Mouse (Mus musculus) ES-E14 (cell line): ENCODE measurements around the gene Zc3h15. TPM values are rescaled to one million over a fixed set of nuclear protein-coding genes. Genes with fewer than 3 reads are reported as not detected.

Experiments
- DNase-seq: peaks from one replicate; pipeline ENCODE4 v3.0.0-alpha.2; 2013; ENCODE audit warnings: low read depth, low spot score
- H3K27ac ChIP-seq: 2 replicates; pipeline ENCODE4 v1.5.1; 2012; ENCODE audit warnings: low read depth, mild to moderate bottlenecking, low read length, moderate library complexity, mixed read lengths; ENCODE audit not compliant: poor library complexity, insufficient read depth, severe bottlenecking
- H3K36me3 ChIP-seq: 2 replicates; pipeline ENCODE4 v1.6.1; 2012; ENCODE audit warnings: mild to moderate bottlenecking, low read length, moderate library complexity, mixed read lengths; ENCODE audit not compliant: control insufficient read depth, poor library complexity, insufficient read depth, severe bottlenecking
- H3K4me1 ChIP-seq, 2 experiments: fragments of 150-350 bp in 1 of 2; sonication (generic) in 1 of 2; 2 replicates each; pipeline ENCODE4 v1.6.1; 2012; ENCODE audit warnings: low read length in 2 of 2, mild to moderate bottlenecking in 1 of 2, mixed read lengths in 1 of 2; ENCODE audit not compliant: control insufficient read depth in 2 of 2, insufficient read depth in 2 of 2, poor library complexity in 1 of 2
- H3K4me3 ChIP-seq, 2 experiments: fragments of 150-350 bp in 1 of 2; sonication (generic) in 1 of 2; 2 replicates each; pipeline ENCODE4 v1.5.1; 2012; ENCODE audit warnings: low read length in 2 of 2, low read depth in 1 of 2, mild to moderate bottlenecking in 1 of 2, mixed read lengths in 1 of 2; ENCODE audit not compliant: insufficient read depth in 1 of 2, poor library complexity in 1 of 2, severe bottlenecking in 1 of 2
- H3K9ac ChIP-seq: 2 replicates; pipeline ENCODE4 v1.6.1; 2012; ENCODE audit warnings: low read depth, mild to moderate bottlenecking, low read length, mixed read lengths; ENCODE audit not compliant: poor library complexity, insufficient read depth, severe bottlenecking
- H3K9me3 ChIP-seq: fragments of 150-350 bp; sonication (generic); 2 replicates; pipeline ENCODE4 v1.6.1; 2012; ENCODE audit warnings: low read depth, mild to moderate bottlenecking, low read length; ENCODE audit not compliant: control insufficient read depth, insufficient read depth
- CHD2 ChIP-seq: IDR thresholded peaks from 2 replicates; pipeline ENCODE4 v1.6.1; 2014; ENCODE audit warnings: mild to moderate bottlenecking, low read depth, low read length, inconsistent platforms
- HCFC1 ChIP-seq: IDR thresholded peaks from 2 replicates; pipeline ENCODE4 v1.6.1; 2012; ENCODE audit warnings: low read length, inconsistent platforms, borderline replicate concordance; ENCODE audit not compliant: insufficient read depth
- MAFK ChIP-seq: IDR thresholded peaks from 2 replicates; pipeline ENCODE4 v1.6.1; 2014; ENCODE audit warnings: mild to moderate bottlenecking, low read depth, low read length, inconsistent platforms; ENCODE audit not compliant: insufficient read depth
- ZC3H11A ChIP-seq: IDR thresholded peaks from 2 replicates; pipeline ENCODE4 v1.6.1; 2012; ENCODE audit warnings: low read depth, mild to moderate bottlenecking, inconsistent platforms, low read length, borderline replicate concordance
- ZNF384 ChIP-seq: IDR thresholded peaks from 2 replicates; pipeline ENCODE4 v1.6.1; 2012; ENCODE audit warnings: low read depth, low read length, inconsistent platforms
- in situ Hi-C, 2 experiments: fragments of 600-800 bp; cut with MboI; formaldehyde crosslinking; loops; one replicate each; pipeline ENCODE4 v1.15.1; 2025; ENCODE audit warnings: low sequenced_read_pairs in 2 of 2, inconsistent platforms in 1 of 2; ENCODE audit not compliant: unreplicated experiment in 2 of 2
- total RNA-seq: library from RNA; depleted of rRNA; stranded (reverse); fragments of 300-350 nt; gene quantifications from 2 replicates; pipeline ENCODE4 v1.2.3, GENCODE M21; 2012

Zc3h15 gene
- total RNA-seq, 1 experiment, result 150 TPM

DNA sequence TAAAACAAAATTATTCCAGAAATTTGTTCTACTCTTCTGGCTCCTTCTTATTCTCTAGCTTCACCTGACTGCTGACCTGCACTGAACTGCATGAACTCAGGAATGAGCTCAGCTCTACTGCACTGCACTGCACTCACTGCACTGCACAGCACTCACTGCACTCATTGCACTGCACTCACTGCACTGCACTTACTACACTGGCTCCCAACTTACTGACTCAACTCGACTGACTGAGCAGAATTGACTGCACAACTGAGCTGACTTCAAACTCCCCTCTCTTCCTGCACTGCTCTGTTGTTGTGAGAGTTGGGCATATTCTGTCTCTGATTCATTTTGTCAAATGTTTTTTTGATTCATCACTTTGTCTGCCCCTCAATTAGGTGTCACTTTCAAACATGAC lies 55.1 kb downstream of the Zc3h15 start:
- in situ Hi-C loops, result no loop called here

DNA sequence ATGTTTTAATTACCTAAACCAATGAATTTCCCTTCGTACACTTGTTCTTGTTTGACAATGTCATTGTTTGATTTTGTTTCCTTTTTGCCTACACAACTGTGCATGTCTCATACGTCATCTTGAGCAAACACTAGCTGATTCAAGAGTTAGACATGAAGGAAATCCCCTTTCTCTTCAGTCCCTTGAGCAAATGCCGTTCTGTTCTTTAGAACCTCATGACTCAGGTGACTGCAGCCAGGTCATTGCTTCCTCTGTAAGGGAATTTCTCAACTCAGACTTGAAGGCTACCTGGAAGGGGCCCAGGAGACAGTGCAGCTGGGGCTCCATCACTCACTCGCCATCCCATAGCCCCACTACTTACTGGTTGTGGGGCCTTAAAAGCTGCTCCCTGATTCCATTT lies 56.4 kb downstream of the Zc3h15 start:
- no peaks in the 10 kb centered on the region for H3K36me3 ChIP-seq
- H3K9me3 ChIP-seq, result no peaks in the 10 kb centered on the region
- no peaks in the 10 kb centered on the region for H3K4me1 ChIP-seq
- DNase-seq, result no peak
- H3K4me3 ChIP-seq, result no peak overlapping the region
- H3K27ac ChIP-seq, result no peak overlapping the region
- H3K9ac ChIP-seq, result no peak overlapping the region
- in situ Hi-C loops, result no loop called here
- no peak for TF ChIP-seq HCFC1
- no peak for TF ChIP-seq ZC3H11A
- no peak for TF ChIP-seq CHD2
- no peak for TF ChIP-seq ZNF384
- no peak for TF ChIP-seq MAFK

More for the DNA sequence above, 55.1 kb downstream of the Zc3h15 start:
- peaks cover 2 to 3% of the 10 kb centered on the region in 2 experiments; a peak in 2 of 4 replicates for H3K4me1 ChIP-seq
- no peak overlapping the region for H3K27ac ChIP-seq
- H3K36me3 ChIP-seq, result no peaks in the 10 kb centered on the region
- H3K9ac ChIP-seq, result no peak overlapping the region
- no peak overlapping the region for H3K4me3 ChIP-seq
- no peaks in the 10 kb centered on the region for H3K9me3 ChIP-seq
- DNase-seq, result no peak
- TF ChIP-seq CHD2 (no peak), ZNF384 (no peak), HCFC1 (no peak), ZC3H11A (no peak), MAFK (no peak)

- in situ Hi-C loops, result no loop called here
- TF ChIP-seq CHD2 (no peak), MAFK (no peak), ZNF384 (no peak), ZC3H11A (no peak), HCFC1 (no peak)
Observed at GRCm38 (mm10) chr2:83702411-83702810, 58.2 kb downstream of the Zc3h15 start.

GRCm38 (mm10) chr2:83705580-83706158 lies 61.4 kb downstream of the Zc3h15 start:
- no peak overlapping the region for H3K9ac ChIP-seq
- no peak overlapping the region for H3K4me3 ChIP-seq
- peaks cover 0 to 6% of the 10 kb centered on the region in 2 experiments; a peak in 2 of 4 replicates for H3K4me1 ChIP-seq
- no peak for TF ChIP-seq ZNF384
- TF ChIP-seq HCFC1, result no peak
- TF ChIP-seq ZC3H11A, result no peak
- TF ChIP-seq MAFK, result no peak
- H3K9me3 ChIP-seq, result no peaks in the 10 kb centered on the region
- DNase-seq, result no peak
- H3K36me3 ChIP-seq, result no peaks in the 10 kb centered on the region
- in situ Hi-C loops, result no loop called here
- no peak overlapping the region for H3K27ac ChIP-seq

More at GRCm38 (mm10) chr2:83702411-83702810, 58.2 kb downstream of the Zc3h15 start:
- no peak overlapping the region for H3K27ac ChIP-seq
- DNase-seq, result no peak
- H3K9ac ChIP-seq, result no peak overlapping the region
- H3K4me3 ChIP-seq, result no peak overlapping the region
- no peaks in the 10 kb centered on the region for H3K36me3 ChIP-seq
- H3K4me1 ChIP-seq, result no peaks in the 10 kb centered on the region
- H3K9me3 ChIP-seq, result no peaks in the 10 kb centered on the region
